Mouse (Mus musculus) heart, embryonic 12.5 days (tissue): ENCODE data around the gene Rnf183. TPM values are rescaled to one million over a fixed set of nuclear protein-coding genes. Genes with fewer than 3 reads are reported as not detected.

ENCODE experiments used
- ATAC-seq: fragments of 200-750 bp; cut with Nextera tagmentation; 2 replicates; pipeline ENCODE4 v1.8.0; 2017; ENCODE audit warnings: moderate TSS enrichment, moderate library complexity; ENCODE audit not compliant: insufficient number of reproducible peaks, low FRiP score
- H3K27ac ChIP-seq: fragments of 300-500 bp; sonication (generic); 2 replicates; pipeline ENCODE4 v1.5.1; 2016; ENCODE audit warnings: mild to moderate bottlenecking, moderate library complexity; ENCODE audit not compliant: poor library complexity, severe bottlenecking
- H3K27me3 ChIP-seq: fragments of 300-500 bp; sonication (generic); replicated peaks from 2 replicates; pipeline ENCODE4 v1.6.1; 2016; ENCODE audit warnings: mild to moderate bottlenecking, moderate library complexity
- H3K36me3 ChIP-seq: fragments of 300-500 bp; sonication (generic); 2 replicates; pipeline ENCODE4 v1.6.1; 2016; ENCODE audit warnings: mild to moderate bottlenecking, moderate library complexity
- H3K4me1 ChIP-seq: fragments of 300-500 bp; sonication (generic); replicated peaks from 2 replicates; pipeline ENCODE4 v1.6.1; 2016; ENCODE audit warnings: mild to moderate bottlenecking
- H3K4me2 ChIP-seq: fragments of 300-500 bp; sonication (generic); 2 replicates; pipeline ENCODE4 v1.6.1; 2016; ENCODE audit warnings: mild to moderate bottlenecking, moderate library complexity
- H3K4me3 ChIP-seq: fragments of 300-500 bp; sonication (generic); 2 replicates; pipeline ENCODE4 v1.5.1; 2016; ENCODE audit warnings: mild to moderate bottlenecking
- H3K9ac ChIP-seq: fragments of 300-500 bp; sonication (generic); 2 replicates; pipeline ENCODE4 v1.6.1; 2016; ENCODE audit warnings: mild to moderate bottlenecking, moderate library complexity
- H3K9me3 ChIP-seq: fragments of 300-500 bp; sonication (generic); replicated peaks from 2 replicates; pipeline ENCODE4 v1.6.1; 2016; ENCODE audit warnings: mild to moderate bottlenecking, moderate library complexity
- WGBS: fragments of 180-500 bp; shearing (Covaris S2); methylation state at CpG from one replicate; pipeline ENCODE4 v1.1.7; 2016; 5-methylcytosine and 5-hydroxymethylcytosine counted together
- polyA plus RNA-seq: library from polyadenylated mRNA; unstranded; fragments of >200 nt; fragmentation: Nextera tagmentation; extraction: Ambion mirVana; gene quantifications from 2 replicates; pipeline ENCODE4 v1.2.1, GENCODE M21; 2016

Rnf183 gene
- polyA plus RNA-seq, 1 experiment from 2014 or later = not detected

DNA sequence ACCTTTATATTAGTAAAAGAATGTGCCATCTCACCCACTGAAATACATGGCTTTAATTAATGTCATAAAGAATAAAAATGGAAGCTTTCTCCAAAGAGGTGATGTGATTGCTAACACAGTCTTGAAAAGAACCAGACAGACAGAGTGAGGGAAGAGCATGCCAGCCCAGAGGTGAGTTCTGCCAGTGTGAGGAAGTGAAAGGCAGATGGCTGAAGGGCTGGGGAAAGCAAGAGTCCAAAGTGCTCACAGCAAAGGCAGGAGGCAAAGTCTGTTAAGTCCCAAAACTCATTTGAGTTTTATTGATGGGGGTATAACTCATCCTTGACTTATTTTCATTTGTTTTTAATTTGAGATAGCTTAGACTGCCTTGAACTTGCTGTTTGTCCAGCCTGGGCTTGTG lies 4.4 kb downstream of the Rnf183 start:
- Histone ChIP-seq H3K9ac (no peak overlapping the region), H3K36me3 (peaks cover 5% of the 10 kb centered on the region; the same call in 1 of the 2 replicates)

DNA sequence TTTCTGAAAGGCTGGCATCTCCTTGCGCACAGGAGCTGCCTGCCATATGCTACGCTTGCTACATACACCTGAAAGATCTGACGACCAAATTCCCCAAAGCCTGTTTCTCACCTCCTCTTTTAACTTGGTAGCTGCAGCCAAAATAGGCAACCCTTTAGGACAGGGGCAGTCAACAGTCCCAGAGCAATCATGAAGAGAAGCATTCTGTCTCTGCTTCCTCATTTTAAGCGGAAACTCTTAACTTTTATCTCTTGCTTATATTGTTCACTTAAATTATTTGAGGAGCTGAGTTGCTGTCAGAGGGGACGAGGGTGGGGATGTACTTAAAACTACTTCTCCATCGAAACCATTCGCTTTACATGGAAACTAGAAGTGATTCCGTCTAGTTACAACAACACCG lies 5.4 kb downstream of the Rnf183 start:
- Histone ChIP-seq H3K36me3 (peaks cover 15% of the 10 kb centered on the region), H3K9ac (no peak overlapping the region), H3K4me2 (no peak overlapping the region), H3K4me3 (no peak overlapping the region), H3K27me3 (peaks cover 3% of the 10 kb centered on the region; the same call in 1 of the 2 replicates), H3K27ac (no peak overlapping the region), H3K9me3 (no peaks in the 10 kb centered on the region), H3K4me1 (peaks cover 6% of the 10 kb centered on the region; the same call in 1 of the 2 replicates)
- 81% methylated on average over 9 of the region's 9 CpGs for WGBS
- no peak for ATAC-seq

More for the DNA sequence above, 4.4 kb downstream of the Rnf183 start:
- peaks cover 6% of the 10 kb centered on the region; the same call in 1 of the 2 replicates for H3K4me1 ChIP-seq
- no peaks in the 10 kb centered on the region for H3K9me3 ChIP-seq
- H3K27ac ChIP-seq = no peak overlapping the region
- no peak overlapping the region for H3K4me2 ChIP-seq
- no peak overlapping the region for H3K4me3 ChIP-seq
- peaks cover 3% of the 10 kb centered on the region; the same call in 1 of the 2 replicates for H3K27me3 ChIP-seq
- no peak for ATAC-seq

DNA sequence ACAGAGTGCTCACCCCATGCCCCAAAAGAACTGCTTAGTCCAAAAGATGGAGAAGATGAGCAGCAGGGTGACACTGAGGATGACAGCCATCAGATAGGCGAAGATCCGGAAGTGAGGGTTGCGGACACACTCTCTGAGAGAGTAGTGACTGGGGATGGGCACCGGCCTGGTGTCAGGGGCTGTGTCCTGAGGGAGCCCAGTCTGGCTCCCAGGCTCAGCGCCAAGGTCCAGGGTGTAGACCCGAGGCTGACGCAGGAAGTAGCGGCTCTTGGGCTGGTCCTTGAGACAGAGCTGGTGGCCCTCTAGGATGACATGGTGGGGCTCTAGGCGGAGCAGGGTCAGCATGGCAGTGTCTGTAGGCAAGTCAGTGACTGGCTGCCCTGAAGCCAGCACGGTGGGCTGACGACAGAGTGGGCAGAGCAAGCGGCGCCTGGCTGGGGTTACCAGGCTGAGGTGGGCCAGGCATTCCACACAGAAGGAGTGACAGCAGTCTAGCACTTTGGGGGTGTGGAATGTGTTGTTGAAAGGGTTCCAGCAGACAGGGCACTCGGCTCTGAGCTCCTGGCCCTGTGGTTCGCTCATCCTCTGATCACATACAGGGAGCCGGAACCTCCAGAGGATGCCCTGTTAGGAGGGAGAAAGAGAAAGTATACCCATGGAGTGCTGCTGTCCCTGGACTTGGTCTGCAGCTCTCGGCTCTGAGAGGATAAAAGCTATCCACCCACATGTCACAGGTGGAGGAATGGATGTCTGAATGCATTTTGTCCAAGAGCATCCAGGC lies 6.9 kb downstream of the Rnf183 start:
- Histone ChIP-seq H3K4me1 (peaks cover 6% of the 10 kb centered on the region; the same call in 1 of the 2 replicates), H3K9me3 (no peaks in the 10 kb centered on the region), H3K4me2 (peak overlapping the region; percentile 21), H3K27ac (no peak overlapping the region), H3K4me3 (no peak overlapping the region), H3K36me3 (peaks cover 26% of the 10 kb centered on the region), H3K9ac (no peak overlapping the region), H3K27me3 (peaks cover 3% of the 10 kb centered on the region; the same call in 1 of the 2 replicates)
- WGBS = 61% methylated on average over 17 of the region's 17 CpGs
- 0 out of 2 replicates have a peak, but pooled peaks have one; percentile 17 for ATAC-seq

DNA sequence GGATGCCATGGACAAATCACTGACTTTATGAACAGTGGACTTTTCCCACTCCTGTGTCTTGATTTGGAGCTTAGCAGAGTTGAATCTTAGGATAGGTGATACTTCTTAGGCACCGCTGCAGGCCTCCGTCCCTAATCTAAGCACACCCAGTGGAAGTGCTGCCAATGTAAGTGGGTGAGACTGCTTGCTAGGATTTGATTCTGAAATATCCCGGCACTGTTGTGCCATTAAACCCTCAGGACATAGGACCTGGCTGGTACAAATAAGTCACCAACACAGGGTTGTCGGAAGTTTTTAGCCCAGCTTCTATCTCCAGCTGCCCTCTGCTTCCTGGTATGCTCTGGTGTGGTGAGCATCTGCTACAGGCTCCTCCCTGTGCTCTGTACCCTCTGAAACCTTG lies 9.2 kb downstream of the Rnf183 start:
- Histone ChIP-seq H3K36me3 (peaks cover 49% of the 10 kb centered on the region), H3K9me3 (no peaks in the 10 kb centered on the region), H3K4me2 (no peak overlapping the region), H3K4me1 (peaks cover 6% of the 10 kb centered on the region; the same call in 1 of the 2 replicates), H3K9ac (no peak overlapping the region), H3K27me3 (peaks cover 3% of the 10 kb centered on the region; the same call in 1 of the 2 replicates), H3K27ac (no peak overlapping the region), H3K4me3 (no peak overlapping the region)
- 82% methylated on average over 4 of the region's 4 CpGs for WGBS
- ATAC-seq = no peak

DNA sequence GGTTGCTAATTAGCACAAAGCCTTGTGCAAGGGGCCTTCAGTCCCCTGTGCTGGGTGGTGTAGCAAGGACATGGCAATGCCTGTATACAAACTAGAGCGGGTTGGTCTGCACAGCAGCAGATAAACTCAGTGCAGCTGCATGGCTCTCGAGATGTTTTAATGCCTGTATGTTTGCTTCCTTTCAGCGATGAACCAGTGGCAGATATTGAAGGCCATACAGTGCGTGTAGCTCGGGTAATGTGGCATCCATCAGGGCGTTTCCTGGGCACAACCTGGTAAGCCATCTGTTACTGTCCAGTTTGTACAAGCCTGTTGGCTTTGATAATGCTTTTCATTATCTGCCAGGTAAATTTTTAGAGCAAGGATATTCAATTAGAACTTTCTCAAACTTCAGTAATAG lies 16.0 kb downstream of the Rnf183 start:
- H3K9ac ChIP-seq = no peak overlapping the region
- no peaks in the 10 kb centered on the region for H3K9me3 ChIP-seq
- no peaks in the 10 kb centered on the region for H3K27me3 ChIP-seq
- H3K4me3 ChIP-seq = no peak overlapping the region
- WGBS = 94% methylated on average over 6 of the region's 6 CpGs
- ATAC-seq = no peak
- peaks cover 100% of the 10 kb centered on the region for H3K36me3 ChIP-seq
- H3K4me1 ChIP-seq = no peaks in the 10 kb centered on the region
- no peak overlapping the region for H3K27ac ChIP-seq
- no peak overlapping the region for H3K4me2 ChIP-seq

DNA sequence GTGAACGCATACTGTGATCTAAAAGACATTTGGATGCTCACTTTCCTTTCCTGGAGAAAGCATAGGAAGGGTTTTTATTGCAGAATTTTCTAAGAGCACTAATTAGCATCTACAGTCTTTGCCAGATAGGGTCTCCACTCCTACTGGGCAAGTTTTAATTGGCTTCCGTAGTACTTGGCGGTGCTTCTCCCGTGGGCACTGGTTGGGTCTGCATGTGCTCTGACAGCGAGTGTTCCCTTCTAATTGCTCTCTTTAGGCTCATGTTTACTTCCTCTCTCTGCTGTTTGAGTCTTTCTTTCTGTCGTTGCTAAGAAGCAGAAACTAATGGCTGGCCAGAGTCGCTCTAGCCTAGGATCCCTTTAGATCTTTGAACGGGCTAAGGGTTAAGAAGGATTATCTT lies 16.6 kb downstream of the Rnf183 start:
- H3K27ac ChIP-seq = no peak overlapping the region
- no peak overlapping the region for H3K4me3 ChIP-seq
- no peak for ATAC-seq
- H3K4me2 ChIP-seq = no peak overlapping the region
- peaks cover 99% of the 10 kb centered on the region for H3K36me3 ChIP-seq
- no peak overlapping the region for H3K9ac ChIP-seq
- 95% methylated on average over 8 of the region's 8 CpGs for WGBS
- no peaks in the 10 kb centered on the region for H3K9me3 ChIP-seq
- no peaks in the 10 kb centered on the region for H3K4me1 ChIP-seq
- H3K27me3 ChIP-seq = no peaks in the 10 kb centered on the region

DNA sequence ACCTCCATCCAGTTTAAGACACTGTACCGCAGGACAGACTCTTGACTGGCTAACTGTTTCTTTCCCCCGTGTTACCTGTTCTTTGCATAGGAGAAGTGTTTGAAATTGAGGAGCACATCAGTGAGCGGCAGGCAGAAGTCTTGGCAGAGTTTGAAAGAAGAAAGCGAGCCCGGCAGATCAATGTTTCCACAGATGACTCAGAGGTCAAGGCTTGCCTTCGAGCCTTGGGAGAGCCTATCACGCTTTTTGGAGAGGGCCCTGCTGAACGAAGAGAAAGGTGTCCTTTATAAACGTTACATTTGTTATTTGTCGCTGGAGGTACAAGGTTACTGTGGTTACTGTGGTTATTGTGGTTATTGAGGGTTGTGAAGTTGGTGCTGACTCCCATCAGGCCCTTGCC lies 23.4 kb downstream of the Rnf183 start:
- H3K27ac ChIP-seq = no peak overlapping the region
- H3K36me3 ChIP-seq = peaks cover 56% of the 10 kb centered on the region
- H3K4me1 ChIP-seq = peaks cover 17% of the 10 kb centered on the region
- H3K4me3 ChIP-seq = no peak overlapping the region
- H3K4me2 ChIP-seq = no peak overlapping the region
- no peak for ATAC-seq
- WGBS = 87% methylated on average over 10 of the region's 10 CpGs
- no peaks in the 10 kb centered on the region for H3K9me3 ChIP-seq
- H3K9ac ChIP-seq = no peak overlapping the region
- no peaks in the 10 kb centered on the region for H3K27me3 ChIP-seq

DNA sequence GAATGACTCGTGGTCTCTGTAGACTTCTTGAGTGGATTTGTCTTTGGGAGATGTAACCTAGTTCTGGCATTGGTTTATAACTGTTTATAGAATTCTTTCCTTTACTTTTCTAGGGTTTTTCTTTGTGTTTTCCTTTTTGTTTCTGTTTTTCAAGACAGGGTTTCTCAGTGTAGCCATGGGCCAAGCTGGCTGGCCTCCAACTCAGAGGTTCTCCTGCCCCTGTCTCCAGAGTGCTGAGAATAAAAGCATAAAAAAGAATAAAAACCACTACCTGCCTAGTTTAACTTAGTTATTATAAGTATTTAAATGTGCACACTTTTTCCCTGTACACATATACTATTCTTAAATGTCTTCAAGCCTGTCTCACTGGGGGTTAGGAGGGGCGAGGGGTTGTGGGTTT lies 24.7 kb downstream of the Rnf183 start:
- Histone ChIP-seq H3K27ac (no peak overlapping the region), H3K9ac (peak overlapping the region; percentile 21; the same call in 1 of the 2 replicates), H3K9me3 (no peaks in the 10 kb centered on the region), H3K4me2 (peak overlapping the region; percentile 79), H3K4me3 (no peak overlapping the region), H3K4me1 (peaks cover 28% of the 10 kb centered on the region), H3K27me3 (no peaks in the 10 kb centered on the region), H3K36me3 (peaks cover 43% of the 10 kb centered on the region)
- ATAC-seq = no peak
- WGBS = 85% methylated on average over 2 of the region's 2 CpGs

DNA sequence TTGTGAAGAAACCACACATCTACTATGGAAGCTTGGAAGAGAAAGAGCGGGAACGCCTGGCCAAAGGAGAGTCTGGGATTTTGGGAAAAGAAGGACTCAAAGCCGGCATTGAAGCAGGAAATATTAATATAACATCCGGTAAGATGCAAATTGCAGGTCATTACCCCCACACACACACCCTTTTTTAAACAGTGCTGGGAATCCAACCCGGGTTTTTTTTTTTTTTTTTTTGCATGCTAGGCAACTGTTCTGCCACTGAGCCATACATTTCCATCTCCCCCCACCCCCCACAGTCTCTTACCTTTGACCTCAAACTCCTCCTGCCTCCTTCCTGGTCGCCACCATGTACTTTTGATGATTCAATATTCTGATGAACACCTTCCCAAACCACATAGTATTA lies 25.4 kb downstream of the Rnf183 start:
- no peak for ATAC-seq
- no peaks in the 10 kb centered on the region for H3K9me3 ChIP-seq
- no peaks in the 10 kb centered on the region for H3K27me3 ChIP-seq
- H3K4me2 ChIP-seq = peak overlapping the region; percentile 79
- H3K27ac ChIP-seq = peak overlapping the region; percentile 78; the same call in 1 of the 2 replicates
- peak overlapping the region; percentile 86 for H3K9ac ChIP-seq
- H3K4me1 ChIP-seq = peaks cover 28% of the 10 kb centered on the region
- H3K36me3 ChIP-seq = peaks cover 38% of the 10 kb centered on the region
- peak overlapping the region; percentile 78 for H3K4me3 ChIP-seq
- WGBS = 37% methylated on average over 6 of the region's 6 CpGs

DNA sequence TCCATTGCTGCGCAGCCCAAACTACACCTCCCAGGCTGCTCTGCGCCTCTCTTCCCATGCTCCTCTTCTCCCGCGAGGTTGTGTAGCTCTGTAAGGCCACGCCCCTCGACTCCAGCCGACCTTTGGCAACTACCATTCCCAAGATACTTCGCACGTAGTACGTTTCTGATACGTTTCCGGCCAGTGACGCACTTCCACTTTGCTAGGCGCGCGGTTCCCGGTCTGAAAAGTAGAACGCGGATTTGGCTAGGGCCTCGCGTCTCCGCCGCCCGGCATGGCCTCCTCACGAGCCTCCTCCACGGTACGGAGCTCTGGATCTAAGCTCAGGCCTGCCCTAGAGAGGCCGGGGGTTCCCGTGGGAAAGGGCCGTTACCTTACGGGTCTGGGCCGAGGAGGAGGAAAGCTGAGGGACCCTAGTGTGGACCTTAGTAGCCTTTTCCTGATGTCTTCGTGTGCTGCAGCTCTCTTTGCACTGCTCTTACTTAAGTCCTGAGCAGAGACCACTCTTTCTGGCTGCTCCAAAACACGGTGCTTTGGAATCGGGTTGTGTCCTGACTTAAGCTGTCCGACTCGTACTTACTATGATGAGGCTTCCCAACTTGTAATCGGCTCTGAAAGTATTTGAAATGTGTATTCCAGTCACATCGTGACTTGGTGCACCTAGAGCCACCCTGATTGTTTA lies 26.3 kb downstream of the Rnf183 start, which contains the start of the genes Cdc26 and Prpf4:
Gene Cdc26 (minus strand): TSS at position 42 of the 682 bp plus-strand sequence.
Gene Prpf4 (plus strand): TSS at position 197 of the 682 bp plus-strand sequence.
- under 1% methylated on average over 39 of the region's 39 CpGs for WGBS
- Histone ChIP-seq H3K9me3 (no peaks in the 10 kb centered on the region), H3K27ac (peak within 1 kb of the TSS; percentile 78), H3K4me2 (peak within 1 kb of the TSS; percentile 79), H3K27me3 (no peaks in the 10 kb centered on the region), H3K4me1 (peaks cover 28% of the 10 kb centered on the region), H3K36me3 (peaks cover 38% of the 10 kb centered on the region), H3K4me3 (peak within 1 kb of the TSS; percentile 78), H3K9ac (peak within 1 kb of the TSS; percentile 86)
- peak; percentile 99 for ATAC-seq
